Mouse (Mus musculus) heart, adult 9 months (tissue): ENCODE measurements around the gene Nanog.
"Not testable (repeated sequence)": the region's sequence is repeated elsewhere in the genome, so short reads cannot be mapped to it uniquely, and the experiment has no call there.

ENCODE experiments used
- DNase-seq, 2 experiments: peaks; one replicate each; pipeline ENCODE4 v3.0.0; 2022; ENCODE audit warnings: low spot score in 2 of 2

The Nanog gene

DNA sequence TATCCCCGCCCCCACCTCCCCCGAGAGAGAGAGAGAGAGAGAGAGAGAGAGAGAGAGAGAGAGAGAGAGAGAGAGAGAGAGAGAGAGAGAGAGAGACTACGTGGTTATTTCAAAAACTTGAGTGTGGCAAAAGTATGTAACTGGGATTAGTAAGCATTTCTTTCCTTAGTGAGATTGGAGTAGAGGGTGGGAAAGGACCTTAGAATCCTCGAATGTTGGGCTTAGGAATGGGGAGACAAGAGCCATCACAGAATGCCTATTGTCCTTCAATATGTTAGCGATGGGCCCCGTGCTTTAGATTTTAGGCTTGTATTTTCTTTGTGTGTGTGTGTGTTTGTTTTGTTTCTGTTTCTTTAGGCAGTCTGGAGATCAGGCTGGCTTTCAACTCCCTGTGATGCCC is 4.0 kb upstream of the Nanog start:
- no peak for DNase-seq

DNA sequence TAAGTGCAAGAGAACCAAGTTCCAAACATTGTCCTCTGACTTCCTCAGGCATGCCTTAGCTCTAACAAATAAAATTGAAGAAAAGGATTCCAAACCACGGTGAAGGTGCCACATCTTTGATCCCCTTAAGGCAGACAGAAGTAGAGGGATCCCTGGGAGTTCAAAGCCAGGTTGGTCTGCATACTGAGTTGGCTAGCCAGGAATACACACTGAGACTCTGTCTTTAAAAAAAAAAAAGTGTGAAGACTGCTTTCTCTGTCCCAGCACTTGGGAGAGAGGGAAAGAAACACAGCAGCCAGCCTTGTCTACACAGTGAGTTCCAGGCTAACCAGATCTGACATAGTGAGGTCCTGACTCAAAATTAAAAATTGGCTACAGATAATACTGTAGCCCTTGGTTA is 3.6 kb upstream of the Nanog start:
- no peak for DNase-seq

DNA sequence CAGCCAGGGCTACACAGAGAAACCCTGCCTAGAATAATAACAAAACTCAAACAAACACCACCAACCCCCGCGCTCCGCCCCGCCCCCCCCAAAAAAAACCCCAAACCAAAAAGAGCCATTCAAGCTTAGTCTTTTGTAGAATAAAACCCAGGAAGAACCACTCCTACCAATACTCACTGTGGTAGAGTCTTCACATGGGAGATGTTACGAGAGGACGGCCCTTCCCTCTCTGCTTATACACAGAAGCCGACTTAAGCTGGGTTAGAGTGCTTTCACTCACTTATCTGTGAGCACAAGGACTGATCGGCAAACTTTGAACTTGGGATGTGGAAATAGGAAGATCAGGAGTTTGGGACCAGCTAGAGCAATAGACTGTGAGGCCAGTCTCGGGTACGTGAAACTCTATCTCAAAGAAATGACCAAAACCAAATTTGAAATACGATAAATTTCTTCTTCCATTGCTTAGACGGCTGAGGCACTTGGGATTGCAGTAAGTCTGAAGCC is 900 bp upstream of the Nanog start:
- no peak for DNase-seq

DNA sequence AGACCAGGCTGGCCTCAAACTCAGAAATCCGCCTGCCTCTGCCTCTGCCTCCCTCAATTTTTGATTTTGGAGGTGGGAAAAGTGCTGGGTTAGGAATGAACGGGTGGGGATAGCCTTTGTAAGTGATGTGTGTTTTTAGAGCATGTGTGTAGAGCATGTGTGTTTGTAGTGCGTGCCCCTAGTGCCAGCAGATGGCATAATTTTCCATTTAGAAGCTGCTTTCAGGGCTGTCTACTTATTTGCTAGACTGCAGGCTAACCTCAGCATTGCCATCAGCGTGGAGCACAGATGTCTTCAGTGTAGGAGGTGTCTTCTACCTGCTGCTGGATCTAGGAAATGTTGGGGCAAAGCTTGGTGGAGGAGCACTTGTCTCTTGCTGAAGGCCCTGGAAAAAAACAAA is 1.5 kb downstream of the Nanog start:
- no peak for DNase-seq

DNA sequence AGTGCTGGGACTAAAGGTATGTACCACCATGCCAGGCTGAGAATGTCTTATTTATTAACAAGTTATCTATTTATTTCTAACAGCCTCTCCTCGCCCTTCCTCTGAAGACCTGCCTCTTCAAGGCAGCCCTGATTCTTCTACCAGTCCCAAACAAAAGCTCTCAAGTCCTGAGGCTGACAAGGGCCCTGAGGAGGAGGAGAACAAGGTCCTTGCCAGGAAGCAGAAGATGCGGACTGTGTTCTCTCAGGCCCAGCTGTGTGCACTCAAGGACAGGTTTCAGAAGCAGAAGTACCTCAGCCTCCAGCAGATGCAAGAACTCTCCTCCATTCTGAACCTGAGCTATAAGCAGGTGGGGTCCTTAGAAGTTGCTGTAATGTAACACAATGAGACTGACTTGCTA is 4.2 kb downstream of the Nanog start:
- no peak for DNase-seq

DNA sequence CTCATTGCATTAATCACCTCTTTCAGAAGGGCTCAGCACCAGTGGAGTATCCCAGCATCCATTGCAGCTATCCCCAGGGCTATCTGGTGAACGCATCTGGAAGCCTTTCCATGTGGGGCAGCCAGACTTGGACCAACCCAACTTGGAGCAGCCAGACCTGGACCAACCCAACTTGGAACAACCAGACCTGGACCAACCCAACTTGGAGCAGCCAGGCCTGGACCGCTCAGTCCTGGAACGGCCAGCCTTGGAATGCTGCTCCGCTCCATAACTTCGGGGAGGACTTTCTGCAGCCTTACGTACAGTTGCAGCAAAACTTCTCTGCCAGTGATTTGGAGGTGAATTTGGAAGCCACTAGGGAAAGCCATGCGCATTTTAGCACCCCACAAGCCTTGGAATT is 5.8 kb downstream of the Nanog start:
- DNase-seq: not testable (repeated sequence)

DNA sequence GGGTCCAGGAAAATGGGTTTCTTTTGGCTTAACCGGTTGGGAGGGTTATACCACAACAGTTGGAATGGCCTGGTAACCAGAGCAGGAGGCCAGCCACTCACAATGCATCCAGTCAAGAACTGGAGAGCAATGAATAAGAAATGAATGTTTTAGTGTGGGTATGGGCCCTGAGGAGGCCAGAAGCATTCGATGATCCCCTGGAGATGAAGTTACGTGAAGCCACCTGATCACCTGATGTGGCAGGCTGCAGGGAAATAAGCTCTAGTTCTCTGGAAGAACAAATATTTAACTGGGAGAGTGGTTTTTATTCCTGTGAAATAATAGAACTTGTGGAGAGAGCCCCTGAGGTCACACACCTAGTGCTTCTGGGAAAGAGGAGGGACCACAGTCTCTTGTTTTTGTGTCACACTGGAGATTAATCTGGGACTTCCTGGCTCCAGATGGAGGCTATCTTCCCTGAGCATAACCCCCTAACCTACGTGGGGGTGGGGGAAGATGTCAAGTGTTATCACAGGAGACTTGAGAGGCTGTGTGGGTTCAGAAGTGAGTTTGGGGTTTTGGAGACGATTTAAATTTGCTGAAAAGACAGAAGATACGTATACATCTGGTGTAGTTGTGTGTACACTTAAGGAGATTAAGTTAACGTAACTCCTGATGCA is 7.5 kb downstream of the Nanog start:
- no peak for DNase-seq

DNA sequence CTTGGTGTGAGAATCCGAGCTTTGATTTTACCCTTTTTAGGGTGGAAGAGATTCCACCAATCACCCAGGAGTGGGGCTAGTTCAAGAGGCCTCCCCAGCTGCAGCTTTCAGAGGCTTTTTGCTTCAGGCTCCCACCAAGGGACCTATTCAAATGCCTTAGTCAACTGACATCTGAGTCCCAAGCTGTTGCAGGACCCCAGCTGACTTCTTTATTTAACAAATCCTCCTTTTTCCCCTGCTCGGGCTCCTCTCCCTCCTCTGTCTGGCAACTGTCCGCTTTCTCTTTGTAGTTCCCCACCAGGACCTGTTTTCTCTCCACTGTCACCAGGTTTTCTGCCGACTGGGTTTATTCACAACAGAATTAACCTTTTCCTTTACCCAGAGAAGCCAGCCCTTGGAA is 8.6 kb downstream of the Nanog start:
- no peak for DNase-seq

DNA sequence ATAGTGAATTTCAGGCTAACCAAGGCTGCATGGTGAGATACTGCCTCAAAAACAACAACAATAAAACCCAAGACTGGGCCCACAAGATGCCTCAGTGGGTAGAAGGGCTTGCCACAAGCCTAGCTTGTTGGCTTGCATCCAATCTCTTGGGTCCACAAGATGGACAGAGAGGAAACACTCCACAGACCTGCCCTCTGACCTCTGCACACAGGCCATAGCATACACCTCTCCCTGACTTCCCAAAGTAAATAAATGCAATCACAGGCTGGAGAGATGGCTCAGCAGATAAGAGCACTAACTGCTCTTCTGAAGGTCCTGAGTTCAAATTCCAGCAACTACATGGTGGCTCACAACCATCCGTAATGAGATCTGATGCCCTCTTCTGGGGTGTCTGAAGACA is 10.9 kb downstream of the Nanog start:
- not testable (repeated sequence) for DNase-seq

DNA sequence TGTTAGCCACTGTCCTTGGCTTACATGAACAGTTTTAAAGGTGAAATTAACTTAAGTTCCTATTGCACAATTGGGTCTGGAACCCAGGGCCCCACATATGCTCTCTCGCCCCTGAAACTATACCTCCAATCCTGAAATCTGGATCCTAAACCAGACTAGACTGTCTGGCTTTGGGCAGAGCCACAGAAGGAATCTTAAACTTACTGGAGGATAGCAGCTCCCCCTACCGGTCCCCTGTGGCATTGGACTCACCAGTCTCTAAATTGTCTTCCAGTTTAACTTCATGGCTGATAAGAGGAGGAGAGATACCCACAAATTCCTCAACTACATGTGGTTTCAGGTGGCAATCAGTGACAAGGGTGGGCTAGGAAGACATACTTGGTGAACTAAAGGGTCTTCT is 12.7 kb downstream of the Nanog start:
- DNase-seq: peak; percentile 10 to 31

DNA sequence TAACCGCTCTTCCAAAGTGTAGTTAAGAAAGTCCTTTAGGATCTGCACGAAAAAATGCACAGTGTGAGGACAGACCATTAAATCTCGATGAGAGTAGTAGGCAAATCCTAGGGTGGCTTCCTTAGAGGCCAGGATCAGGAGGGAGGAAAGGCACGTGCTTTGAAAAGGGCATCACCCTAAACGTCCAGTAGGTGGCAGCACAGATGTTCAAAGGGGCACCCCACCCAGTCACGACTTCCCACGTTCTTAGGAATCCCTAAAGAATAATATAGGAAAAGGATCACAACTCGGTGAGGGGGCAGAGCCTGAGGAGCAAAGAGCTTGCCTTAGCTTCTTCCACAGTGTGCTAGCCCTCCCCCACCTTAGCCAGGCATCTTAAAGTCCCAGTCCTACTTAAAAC is 32.7 kb downstream of the Nanog start:
- DNase-seq: peak; percentile 73 to 74

DNA sequence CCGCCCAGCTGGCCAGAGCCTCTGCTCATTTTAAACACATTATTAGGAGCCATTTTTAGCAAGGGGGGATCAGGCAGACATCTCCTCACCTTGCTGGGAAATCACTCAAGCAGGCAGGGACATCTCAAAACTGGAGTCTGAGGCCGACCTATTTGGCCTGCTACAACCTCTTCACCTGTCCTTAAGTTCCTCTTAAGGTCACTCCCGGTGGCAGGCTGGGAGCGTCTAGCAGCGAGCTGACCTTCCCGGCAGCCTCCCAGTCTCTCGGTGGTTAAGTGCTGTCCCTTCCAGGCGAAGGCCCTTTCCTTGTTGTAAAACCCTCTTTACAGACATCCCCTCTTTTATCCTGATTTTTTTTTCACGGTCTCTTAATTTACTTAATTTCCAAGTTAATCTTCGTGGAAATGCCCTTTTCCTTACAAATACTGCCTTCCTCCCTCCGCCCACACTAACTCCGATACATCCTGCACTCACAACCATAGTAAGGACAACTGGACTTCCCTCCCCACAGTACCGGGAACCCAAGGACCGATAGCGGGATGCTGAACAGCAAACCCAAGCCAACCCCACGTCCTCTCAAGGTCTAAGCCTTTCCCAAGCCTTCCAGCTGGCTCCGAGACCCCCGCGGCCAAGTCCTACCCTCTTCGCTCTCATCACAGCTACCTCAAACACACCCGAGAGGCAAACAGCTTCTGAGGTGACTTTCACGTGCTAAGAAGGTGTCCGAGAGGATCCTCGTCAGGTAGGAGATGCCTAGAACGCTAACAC is 34.4 kb downstream of the Nanog start:
- no peak for DNase-seq

DNA sequence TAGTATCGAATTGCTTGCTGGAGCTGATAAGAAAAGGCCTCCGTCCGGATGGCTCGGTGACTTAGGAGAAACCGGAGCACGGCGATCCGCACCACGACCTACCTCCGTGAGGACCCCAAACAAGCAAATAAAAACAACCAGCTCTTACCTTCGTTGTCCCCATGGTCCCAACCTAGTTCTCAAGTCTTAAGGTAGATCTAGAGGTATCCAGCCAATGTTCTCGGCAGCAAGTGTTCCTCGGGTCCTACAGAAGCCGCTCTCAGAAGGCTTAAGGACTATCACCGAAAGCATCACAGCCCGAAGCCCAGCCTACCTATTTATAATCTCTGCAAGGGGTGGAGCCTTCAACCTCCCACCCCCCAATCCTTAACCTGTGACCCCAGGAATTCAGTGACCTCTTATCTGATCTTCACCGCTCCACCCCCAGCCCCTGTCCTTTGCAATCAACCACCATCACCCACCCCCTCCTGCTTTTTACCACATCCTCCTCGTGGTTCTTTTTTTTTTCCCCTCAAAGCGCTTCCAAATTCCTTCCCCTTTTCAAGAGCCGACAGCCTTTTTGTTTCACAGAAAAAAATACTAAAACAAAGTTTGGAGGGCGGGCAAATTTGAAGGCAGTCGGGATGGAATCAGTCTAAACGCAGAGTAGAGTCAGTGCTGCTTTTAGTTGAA is 35.1 kb downstream of the Nanog start:
- DNase-seq: peak in 1 of 2 experiments; percentile 31

DNA sequence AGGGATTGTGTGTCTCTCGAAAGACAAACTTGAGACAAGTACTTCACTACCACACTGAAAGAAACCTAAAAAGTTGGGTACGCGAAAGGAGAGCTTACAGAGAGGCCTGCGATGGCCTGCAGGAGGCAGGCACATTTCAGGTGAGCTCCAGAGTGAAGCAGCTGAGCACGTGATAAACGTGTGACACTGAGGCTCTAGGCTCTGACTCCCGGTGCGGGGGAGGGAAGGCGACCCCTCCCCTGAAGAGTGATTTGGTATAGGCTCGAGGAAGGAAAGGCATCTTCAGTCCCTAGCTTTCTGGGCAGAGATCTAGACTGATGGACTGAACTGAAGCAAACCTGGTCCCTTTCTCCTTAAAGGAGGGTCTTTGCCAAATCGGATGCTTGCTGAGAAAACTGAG is 36.1 kb downstream of the Nanog start:
- DNase-seq: no peak

DNA sequence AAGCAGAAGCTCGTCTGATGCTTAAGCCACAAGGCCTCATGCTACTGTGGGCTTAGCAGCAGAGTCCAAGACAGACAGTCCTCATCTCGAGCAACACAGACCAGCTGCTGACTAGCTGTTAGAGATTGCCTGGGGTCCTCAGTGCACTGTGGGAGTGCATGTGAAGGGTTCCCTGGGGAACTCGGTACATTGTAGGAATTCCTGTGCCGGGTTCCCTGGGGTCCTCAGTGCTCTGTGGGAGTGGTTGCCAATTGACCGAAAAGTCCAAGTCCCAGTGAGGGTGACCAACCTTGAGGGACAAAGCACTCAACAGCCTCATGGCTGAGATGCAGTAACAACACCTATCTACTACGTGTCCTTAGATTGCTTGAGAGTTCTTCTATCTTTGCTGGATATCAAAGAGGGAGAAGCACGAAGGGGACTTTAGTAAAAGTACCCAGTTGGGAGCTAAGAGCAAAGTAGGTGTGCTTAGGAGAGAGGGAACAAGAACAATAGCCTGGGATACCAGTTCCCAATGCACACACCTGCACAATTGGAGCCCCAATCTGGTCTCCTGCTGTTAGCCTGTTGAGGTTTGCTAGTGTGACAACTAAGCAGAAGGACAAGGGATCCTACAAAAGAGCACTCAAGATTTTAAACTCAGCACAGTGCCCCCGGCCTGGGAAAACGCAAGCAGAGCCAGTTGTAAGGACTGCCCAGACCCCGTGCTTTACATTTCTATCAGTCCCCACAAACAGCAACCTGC is 37.4 kb downstream of the Nanog start:
- no peak for DNase-seq

DNA sequence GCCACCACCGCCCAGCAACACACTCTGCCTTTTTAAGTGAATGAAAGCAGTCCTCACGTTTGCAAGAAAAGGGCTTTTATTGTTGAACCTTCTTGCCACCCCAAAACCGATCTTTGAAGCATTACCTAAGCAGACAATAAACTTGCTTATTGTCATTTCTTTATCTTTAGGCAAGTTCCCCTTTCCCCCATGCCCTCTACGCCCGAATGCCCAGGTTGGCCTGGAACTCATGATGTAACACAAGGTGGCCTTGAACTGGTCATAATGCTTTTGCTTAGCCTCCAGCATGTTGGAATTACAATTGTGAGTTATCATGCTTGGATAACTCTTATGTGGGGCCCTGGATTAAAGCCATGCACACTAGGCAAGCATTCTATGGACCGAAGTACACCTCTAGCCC is 43.3 kb downstream of the Nanog start:
- no peak for DNase-seq

DNA sequence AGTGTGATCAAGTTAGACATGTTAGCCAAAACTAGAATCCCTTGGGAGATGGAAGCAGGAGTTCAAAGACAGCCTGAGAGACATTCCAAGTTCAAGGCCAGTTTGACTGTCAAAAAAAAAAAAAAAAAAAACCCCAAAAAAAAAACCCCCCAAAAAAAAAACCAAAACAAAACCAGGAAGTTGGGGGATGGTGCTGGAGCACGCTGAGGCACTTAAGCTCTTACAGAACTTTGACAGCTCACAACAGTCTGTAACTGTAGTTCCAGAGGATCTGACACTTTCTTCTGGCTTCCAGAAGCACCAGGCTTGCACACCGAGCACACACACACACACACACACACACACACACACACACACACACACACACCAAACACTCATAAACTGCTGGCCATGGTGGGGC is 48.6 kb downstream of the Nanog start:
- no peak for DNase-seq

DNA sequence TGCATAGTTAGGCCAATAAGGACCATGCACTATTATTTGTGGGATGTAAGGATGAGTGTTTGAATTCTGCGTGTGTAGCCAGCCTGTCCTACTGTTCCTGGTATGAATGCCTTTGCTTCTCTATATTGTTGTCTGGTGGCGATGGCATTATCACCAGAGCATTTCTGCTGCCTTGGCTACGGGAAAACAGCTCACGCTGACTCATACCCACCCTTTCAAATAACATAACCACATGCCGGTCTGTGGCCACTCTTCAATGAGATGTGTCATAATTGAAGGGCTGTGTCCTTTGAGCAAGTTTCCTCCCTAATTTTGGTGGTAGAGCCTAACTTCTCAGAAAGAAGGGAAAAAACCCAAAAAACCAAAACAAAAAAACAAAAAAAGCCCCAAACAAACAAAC is 51.4 kb downstream of the Nanog start:
- DNase-seq: no peak

DNA sequence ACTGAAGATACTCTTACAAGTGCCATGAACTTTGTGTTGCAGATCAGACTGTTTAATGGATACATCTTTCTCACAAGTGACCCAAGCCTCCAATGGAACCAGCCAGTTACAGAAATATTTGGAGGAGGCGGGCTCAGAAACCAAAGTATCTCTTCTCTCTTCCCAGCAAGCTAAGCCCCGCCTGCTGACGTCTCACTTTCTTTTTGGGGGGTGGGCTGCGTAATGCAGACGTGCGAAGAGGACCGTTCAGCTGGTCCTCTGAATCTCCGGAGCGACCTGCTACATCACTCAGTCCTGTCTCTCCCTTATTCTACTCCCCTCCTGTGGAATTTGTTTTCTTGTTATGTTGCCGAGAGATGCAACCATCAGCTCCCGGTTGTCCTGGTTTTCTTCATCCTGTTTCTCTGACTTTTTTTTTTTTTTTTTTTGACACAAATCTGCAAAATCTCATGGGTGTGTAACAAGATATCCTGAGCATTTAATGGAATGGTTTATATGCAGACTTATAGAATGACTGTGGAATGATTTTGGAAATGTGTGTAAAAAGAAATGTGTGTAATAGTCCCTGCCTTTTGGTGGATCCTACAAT is 53.8 kb downstream of the Nanog start:
- DNase-seq: peak; percentile 51 to 68

DNA sequence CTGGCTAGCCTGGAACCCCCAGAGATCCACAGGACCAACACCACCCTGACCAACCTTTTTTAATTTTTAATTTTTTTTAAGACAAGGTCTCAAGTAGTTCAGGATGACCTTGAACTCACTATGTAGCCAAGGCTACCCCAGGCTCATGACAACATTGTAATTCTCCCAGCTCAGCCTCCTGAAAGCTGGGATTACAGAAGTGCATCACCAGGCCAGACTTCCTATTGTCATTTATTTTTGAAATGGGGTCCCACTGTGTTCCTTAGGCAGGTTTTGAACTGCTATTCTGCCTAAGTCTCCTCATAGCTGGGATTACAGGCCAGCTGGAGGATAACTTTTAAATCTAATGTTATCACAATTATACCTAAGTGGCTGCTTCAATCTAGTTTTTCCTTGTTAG is 54.6 kb downstream of the Nanog start:
- no peak for DNase-seq

DNA sequence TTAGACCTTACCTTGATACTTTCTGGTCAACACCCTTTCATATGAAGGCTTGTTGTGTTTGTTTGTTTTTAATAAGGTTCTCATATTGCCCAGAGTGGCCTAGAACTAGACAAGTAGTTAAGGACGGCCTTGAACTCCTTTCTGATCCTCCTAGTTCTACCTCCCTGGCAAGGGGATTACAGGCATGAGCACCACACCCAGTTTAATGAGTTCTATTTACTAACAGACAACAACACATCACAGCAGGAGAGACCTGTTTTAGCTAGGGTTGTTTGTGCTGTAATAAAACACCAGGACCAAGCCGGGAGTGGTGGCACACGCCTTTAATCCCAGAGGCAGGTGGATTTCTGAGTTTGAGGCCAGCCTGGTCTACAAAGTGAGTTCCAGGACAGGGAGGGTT is 55.2 kb downstream of the Nanog start:
- no peak for DNase-seq
